Mouse (Mus musculus) ES-Bruce4 (cell line): Measurements from ENCODE around the gene Lsg1. TPM values are rescaled to one million over a fixed set of nuclear protein-coding genes. Genes with fewer than 3 reads are reported as not detected.

Experiments used
- H3K27ac ChIP-seq: 2 replicates; pipeline ENCODE4 v1.5.1; 2012; ENCODE audit warnings: low read length, inconsistent platforms; ENCODE audit not compliant: insufficient read depth
- H3K27me3 ChIP-seq: 2 replicates; pipeline ENCODE4 v1.6.1; 2012; ENCODE audit warnings: mild to moderate bottlenecking, low read length, inconsistent platforms; ENCODE audit not compliant: control insufficient read depth, poor library complexity, insufficient read depth, severe bottlenecking
- H3K36me3 ChIP-seq: 2 replicates; pipeline ENCODE4 v1.6.1; 2012; ENCODE audit warnings: inconsistent platforms, mild to moderate bottlenecking, low read length, moderate library complexity; ENCODE audit not compliant: control insufficient read depth, poor library complexity, insufficient read depth, severe bottlenecking
- H3K4me1 ChIP-seq: one replicate; pipeline ENCODE4 v1.8.1; 2011; ENCODE audit warnings: low read length; ENCODE audit not compliant: control insufficient read depth, insufficient read depth
- H3K4me3 ChIP-seq: 2 replicates; pipeline ENCODE4 v1.5.1; 2011; ENCODE audit warnings: low read depth, mild to moderate bottlenecking, low read length
- H3K9ac ChIP-seq: 2 replicates; pipeline ENCODE4 v1.6.1; 2012; ENCODE audit warnings: low read depth, mild to moderate bottlenecking, inconsistent platforms; ENCODE audit not compliant: poor library complexity, severe bottlenecking
- H3K9me3 ChIP-seq: replicated peaks from 2 replicates; pipeline ENCODE4 v1.6.1; 2012; ENCODE audit warnings: mild to moderate bottlenecking, low read length, inconsistent platforms; ENCODE audit not compliant: control insufficient read depth, poor library complexity, insufficient read depth, severe bottlenecking
- CTCF ChIP-seq: IDR thresholded peaks from one replicate; pipeline ENCODE4 v1.8.1; 2011; ENCODE audit warnings: low read depth, low read length
- EP300 ChIP-seq: IDR thresholded peaks from 2 replicates; pipeline ENCODE4 v1.6.1; 2011; ENCODE audit warnings: low read depth, low read length; ENCODE audit not compliant: insufficient read depth
- POLR2A ChIP-seq: IDR thresholded peaks from one replicate; pipeline ENCODE4 v1.8.1; 2011; ENCODE audit warnings: low read length; ENCODE audit not compliant: insufficient read depth
- polyA plus RNA-seq: library from polyadenylated mRNA; stranded (reverse); fragments of >200 nt; gene quantifications from 2 replicates; pipeline ENCODE4 v1.2.4, GENCODE M21; 2011; ENCODE audit warnings: low read depth; ENCODE audit not compliant: missing spikeins, insufficient read depth, insufficient read length

The Lsg1 gene
- polyA plus RNA-seq, 1 experiment: 73.3 TPM

DNA sequence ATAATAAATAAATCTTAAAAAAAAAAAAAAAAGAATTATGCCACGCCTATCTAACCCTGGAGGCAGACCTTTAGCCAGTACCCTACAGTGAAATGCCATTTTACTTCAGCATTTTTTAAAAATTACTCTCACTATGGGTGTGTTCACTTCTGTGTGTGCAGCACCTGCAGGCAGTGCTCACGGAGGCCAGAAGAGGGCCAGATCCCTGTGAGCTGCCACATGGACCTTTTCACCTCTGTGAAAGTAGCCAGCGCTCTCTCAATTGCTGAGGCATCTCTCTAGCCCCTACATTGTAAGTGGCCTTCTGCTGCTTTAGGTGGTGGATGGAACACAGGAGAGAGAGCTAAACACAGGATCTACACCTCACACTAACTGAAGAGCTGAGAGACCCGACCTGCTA lies 17.2 kb downstream of the Lsg1 start:
- no peaks in the 10 kb centered on the region for H3K9me3 ChIP-seq
- no peaks in the 10 kb centered on the region for H3K27me3 ChIP-seq
- H3K4me3 ChIP-seq: no peak overlapping the region
- TF ChIP-seq POLR2A (no peak), CTCF (peak; percentile 15)
- no peak overlapping the region for H3K9ac ChIP-seq
- no peaks in the 10 kb centered on the region for H3K4me1 ChIP-seq
- peaks cover 78% of the 10 kb centered on the region for H3K36me3 ChIP-seq
- H3K27ac ChIP-seq: peak overlapping the region; percentile 70

DNA sequence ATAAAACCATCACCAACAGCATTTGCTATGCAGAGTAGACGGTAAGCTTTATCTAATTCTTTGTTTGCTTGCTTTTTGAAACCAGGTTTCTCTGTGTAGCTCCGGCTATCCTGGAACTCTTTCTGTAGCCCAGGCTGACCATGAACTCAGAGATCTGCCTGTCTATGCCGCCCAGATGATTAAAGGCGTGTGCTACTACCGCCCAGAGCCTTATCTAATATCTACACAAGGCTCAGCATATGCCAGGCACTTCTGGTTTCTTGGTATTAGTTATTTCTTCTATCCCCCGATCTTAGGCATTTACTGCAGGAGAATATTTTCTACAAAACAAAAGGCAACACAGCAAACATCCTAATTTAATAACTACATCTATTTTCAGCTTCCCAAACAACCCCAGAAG lies 21.8 kb downstream of the Lsg1 start:
- Histone ChIP-seq H3K9me3 (no peaks in the 10 kb centered on the region), H3K4me3 (no peak overlapping the region), H3K9ac (no peak overlapping the region), H3K27ac (no peak overlapping the region), H3K4me1 (no peaks in the 10 kb centered on the region), H3K36me3 (peaks cover 78% of the 10 kb centered on the region), H3K27me3 (no peaks in the 10 kb centered on the region)
- TF ChIP-seq POLR2A: no peak
- no peak for TF ChIP-seq EP300
- TF ChIP-seq CTCF: no peak

DNA sequence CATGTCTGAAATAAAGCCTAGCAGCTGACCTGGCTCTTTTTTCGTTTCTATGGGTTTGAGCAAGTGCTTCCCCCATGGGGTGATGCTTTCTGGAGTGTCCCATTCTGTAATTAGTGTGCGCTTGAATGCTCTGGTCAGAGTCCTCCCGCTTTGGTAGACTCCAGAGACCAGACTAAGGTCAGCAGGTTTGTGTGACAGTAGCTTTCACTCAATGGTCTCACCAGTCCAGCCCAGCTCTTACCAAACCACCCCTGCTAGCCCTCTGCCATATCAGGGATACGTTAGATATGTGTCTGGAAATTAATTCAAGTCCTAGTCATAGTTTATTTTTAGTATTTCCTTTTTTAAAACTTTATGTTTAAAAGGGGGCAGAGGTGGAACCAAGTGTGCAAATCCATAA lies 26.8 kb downstream of the Lsg1 start:
- no peaks in the 10 kb centered on the region for H3K4me1 ChIP-seq
- no peaks in the 10 kb centered on the region for H3K27me3 ChIP-seq
- peak overlapping the region; percentile 59; the same call in 1 of the 2 replicates for H3K27ac ChIP-seq
- H3K9me3 ChIP-seq: peaks cover 18% of the 10 kb centered on the region
- peaks cover 44% of the 10 kb centered on the region for H3K36me3 ChIP-seq
- TF ChIP-seq CTCF (no peak), EP300 (no peak), POLR2A (no peak)
- no peak overlapping the region for H3K9ac ChIP-seq
- H3K4me3 ChIP-seq: no peak overlapping the region

DNA sequence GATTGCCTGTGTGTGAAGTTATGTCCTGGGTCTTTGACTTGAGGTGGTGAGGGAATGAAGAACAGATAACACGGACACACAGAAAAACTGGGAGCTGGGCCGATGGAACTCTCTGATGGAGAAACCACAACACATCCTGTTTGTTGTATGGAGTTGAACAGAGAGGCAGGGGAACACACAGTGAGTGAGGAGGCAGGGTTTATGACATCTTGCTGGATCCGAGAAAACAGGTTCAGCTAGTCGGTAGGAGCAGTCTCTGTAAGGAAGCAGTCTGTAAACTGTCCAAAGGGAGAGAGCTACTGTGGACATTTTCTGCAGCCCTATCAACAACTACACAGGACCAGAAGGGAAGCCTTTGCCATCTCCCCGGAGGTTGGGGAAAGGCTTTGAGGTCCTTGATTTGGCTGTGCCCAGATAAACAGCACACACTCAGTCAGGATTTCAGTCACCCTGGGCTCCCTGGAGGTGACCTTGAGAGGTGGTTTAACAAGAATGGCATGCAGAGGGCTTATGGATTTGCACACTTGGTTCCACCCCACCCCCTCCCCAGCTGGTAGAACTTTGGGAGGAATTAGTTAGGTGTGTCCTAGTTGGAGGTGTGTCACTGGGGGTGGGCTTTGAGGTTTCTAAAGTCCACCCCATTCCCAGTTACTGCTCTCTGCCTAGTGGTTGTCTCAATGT lies 27.9 kb downstream of the Lsg1 start:
- peaks cover 37% of the 10 kb centered on the region for H3K36me3 ChIP-seq

DNA sequence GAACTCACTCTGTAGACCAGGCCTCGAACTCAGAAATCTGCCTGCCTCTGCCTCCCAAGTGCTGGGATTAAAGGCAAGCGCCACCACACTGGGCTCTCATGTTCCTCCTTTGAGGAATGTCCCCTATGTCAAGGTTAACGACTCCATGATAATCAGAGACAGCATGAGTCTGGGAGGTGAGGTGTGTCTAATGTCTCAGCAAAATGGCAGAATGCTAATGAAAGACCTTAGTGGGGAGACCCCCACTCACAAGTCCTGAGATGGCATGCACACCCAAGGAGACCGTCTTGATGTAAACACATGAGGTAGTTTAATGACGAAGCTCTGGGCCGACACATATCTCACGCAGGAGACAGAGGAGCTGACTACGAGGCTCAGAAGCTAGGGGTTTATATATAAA lies 33.3 kb downstream of the Lsg1 start:
- TF ChIP-seq CTCF (no peak), EP300 (no peak), POLR2A (no peak)
- H3K36me3 ChIP-seq: peaks cover 1% of the 10 kb centered on the region; the same call in 1 of the 2 replicates
- H3K27me3 ChIP-seq: no peaks in the 10 kb centered on the region
- no peak overlapping the region for H3K27ac ChIP-seq
- H3K9ac ChIP-seq: no peak overlapping the region
- peaks cover 25% of the 10 kb centered on the region for H3K9me3 ChIP-seq
- H3K4me1 ChIP-seq: no peaks in the 10 kb centered on the region
- H3K4me3 ChIP-seq: no peak overlapping the region

More for the DNA sequence above, 27.9 kb downstream of the Lsg1 start:
- peaks cover 25% of the 10 kb centered on the region for H3K9me3 ChIP-seq
- H3K27me3 ChIP-seq: no peaks in the 10 kb centered on the region
- H3K27ac ChIP-seq: peak overlapping the region; percentile 57
- H3K4me3 ChIP-seq: no peak overlapping the region
- no peak overlapping the region for H3K9ac ChIP-seq
- H3K4me1 ChIP-seq: no peaks in the 10 kb centered on the region
- no peak for TF ChIP-seq CTCF
- TF ChIP-seq POLR2A: no peak
- TF ChIP-seq EP300: no peak

DNA sequence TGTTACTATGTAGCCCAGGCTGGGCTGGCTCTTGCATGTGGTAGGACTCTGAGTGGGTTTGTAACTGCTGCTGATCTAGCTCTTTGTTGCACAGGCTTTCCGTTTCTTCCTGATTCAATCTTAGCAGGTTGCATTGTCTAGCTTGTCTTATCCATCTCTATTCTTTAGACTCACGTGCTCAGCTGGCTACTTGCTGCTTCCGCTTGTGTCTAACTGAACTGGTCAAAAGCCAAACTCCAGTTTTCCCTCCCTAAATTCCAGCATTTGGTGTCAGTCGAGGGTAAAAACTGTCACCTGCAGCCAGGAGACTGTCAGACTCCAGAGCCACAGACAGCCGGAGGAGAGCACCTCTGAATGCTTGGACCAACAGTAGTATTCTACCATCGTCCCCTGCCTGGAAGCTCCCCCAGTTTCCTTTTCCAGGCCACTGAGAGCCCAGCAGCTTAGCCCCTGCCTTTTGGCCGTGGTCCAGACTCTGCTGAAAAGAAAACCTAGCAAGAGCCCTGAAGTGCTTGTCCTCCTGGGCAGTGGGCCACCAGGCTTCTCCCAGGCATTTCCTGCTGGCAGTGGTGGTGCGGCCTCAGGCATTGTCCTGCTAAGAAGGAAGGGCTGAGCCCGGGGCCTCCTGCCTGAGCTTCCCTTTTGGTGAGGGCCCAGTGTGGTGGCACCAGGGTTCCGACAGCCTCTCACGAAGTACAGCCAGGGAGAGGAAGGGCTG lies 34.6 kb downstream of the Lsg1 start:
- Histone ChIP-seq H3K27me3 (no peaks in the 10 kb centered on the region), H3K9ac (no peak overlapping the region), H3K27ac (no peak overlapping the region), H3K9me3 (peaks cover 22% of the 10 kb centered on the region), H3K36me3 (no peaks in the 10 kb centered on the region), H3K4me1 (no peaks in the 10 kb centered on the region), H3K4me3 (no peak overlapping the region)
- no peak for TF ChIP-seq POLR2A
- TF ChIP-seq EP300: no peak
- no peak for TF ChIP-seq CTCF
